Mouse (Mus musculus): ENCODE data around the gene Hist1h2ad. TPM values are rescaled to one million over a fixed set of nuclear protein-coding genes. Genes with fewer than 3 reads are reported as not detected.
"Not testable (repeated sequence)": the region's sequence is repeated elsewhere in the genome, so short reads cannot be mapped to it uniquely, and the experiment has no call there.

Gene Hist1h2ad
- total RNA-seq, 2 experiments from 2014 or later: 51.6 to 79.2 TPM

GRCm38 (mm10) chr13:23583387-23584068 is 9.3 kb downstream of the Hist1h2ad start:
- no peak for DNase-seq (ENCODE audit: low spot score in 2 of 2)

- DNase-seq (ENCODE audit: low spot score in 2 of 2): no peak
These were observed 10.2 kb downstream of the Hist1h2ad start for GRCm38 (mm10) chr13:23584331-23584730.

GRCm38 (mm10) chr13:23585029-23585441 is 10.9 kb downstream of the Hist1h2ad start:
- DNase-seq (ENCODE audit: low spot score in 2 of 2): peak in 1 of 2 experiments; percentile 73

- DNase-seq (ENCODE audit: low spot score in 2 of 2): peak in 1 of 2 experiments; percentile 51
These were observed 11.4 kb downstream of the Hist1h2ad start for GRCm38 (mm10) chr13:23585442-23586098.

- DNase-seq (ENCODE audit: low spot score in 2 of 2): no peak
These were observed 12.1 kb downstream of the Hist1h2ad start for GRCm38 (mm10) chr13:23586099-23586939.

- DNase-seq (ENCODE audit: low spot score in 2 of 2): no peak
These were observed 12.7 kb downstream of the Hist1h2ad start for GRCm38 (mm10) chr13:23586940-23587225.

DNA sequence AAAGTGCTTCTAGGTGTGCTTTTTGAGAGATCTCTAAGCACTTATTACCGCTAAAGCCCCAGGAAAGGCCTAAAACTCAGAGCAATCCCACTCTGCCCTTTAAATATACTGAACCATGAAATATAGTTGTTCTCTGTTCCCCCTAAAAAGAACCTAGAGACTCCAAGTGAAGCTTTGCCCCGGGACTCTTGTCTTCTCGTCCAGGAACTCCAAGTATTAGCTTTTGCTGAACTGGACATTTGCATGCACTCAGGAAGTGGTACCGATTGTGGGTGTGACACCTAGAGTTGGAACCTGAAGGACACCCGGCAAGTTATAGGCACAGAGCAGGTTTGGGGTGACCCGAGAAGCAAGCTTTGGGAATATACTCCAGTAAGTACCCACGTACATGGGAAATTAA is 17.0 kb downstream of the Hist1h2ad start:
- DNase-seq (ENCODE audit: low spot score in 2 of 2): no peak

DNA sequence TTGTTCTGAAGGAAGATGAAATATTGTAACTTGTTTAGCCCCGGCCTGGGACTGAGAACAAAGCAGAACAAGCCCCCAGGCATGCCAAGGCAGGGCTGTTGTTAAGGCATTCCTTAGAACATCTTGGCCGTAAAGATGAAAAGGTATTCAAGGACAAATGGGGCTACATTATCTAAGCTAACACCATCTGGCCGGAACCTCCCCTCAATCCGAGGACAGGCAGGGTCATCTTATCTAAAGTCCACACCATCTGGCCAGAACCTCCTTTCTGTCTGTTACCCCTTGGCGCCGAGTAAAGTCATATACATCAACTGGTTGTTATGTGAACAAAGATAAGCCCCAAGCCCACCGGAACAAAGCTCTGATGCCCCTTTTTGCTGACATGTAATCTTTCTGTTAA is 17.7 kb downstream of the Hist1h2ad start:
- not testable (repeated sequence) for DNase-seq (ENCODE audit: low spot score in 2 of 2)

DNA sequence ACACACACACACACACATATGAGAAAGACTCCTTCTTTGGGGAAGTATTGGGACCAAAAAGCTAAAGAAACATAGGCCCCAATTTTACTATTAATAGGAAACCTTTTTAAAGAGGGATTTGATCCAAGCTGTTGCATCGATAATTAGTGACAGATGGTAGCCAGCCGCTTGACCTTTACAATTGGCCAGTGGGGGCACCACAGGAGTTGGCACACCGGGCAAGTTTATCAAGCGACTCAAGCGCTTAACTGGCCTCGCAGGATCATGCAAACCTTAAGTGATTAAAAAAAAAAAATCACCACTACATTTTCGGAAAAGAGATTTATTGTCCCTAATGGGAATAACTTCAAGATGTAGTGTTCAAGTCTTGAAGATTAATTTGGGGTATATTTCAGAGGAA is 18.4 kb downstream of the Hist1h2ad start:
- DNase-seq (ENCODE audit: low spot score in 2 of 2): no peak

GRCm38 (mm10) chr13:23593051-23593770 is 19.0 kb downstream of the Hist1h2ad start:
- no peak for DNase-seq (ENCODE audit: low spot score in 2 of 2)

- no peak for DNase-seq (ENCODE audit: low spot score in 2 of 2)
These were observed 21.0 kb downstream of the Hist1h2ad start for GRCm38 (mm10) chr13:23595185-23595584.

- no peak for DNase-seq (ENCODE audit: low spot score in 2 of 2)
These were observed 21.6 kb downstream of the Hist1h2ad start for GRCm38 (mm10) chr13:23595622-23596372.

DNA sequence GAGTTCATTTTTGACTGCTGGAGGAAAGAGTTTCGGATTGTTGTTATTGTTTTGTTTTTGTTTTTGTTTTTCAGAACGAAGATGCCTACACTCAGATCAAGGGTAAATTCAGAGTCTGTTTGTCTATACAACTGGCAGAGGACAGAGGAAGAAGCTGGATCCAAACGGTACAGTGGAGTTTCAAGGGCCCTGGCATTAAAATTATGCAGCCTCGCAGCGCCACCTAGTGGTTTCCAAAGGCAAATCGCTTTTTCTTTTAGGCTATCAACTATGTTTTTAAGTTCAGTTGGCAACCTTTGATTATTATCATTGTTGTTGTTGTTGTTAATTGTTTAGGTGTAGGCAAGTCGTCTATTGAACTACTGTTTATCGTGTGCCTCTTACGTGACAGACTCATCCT is 23.8 kb downstream of the Hist1h2ad start:
- DNase-seq (ENCODE audit: low spot score in 2 of 2): peak; percentile 48 to 78

DNA sequence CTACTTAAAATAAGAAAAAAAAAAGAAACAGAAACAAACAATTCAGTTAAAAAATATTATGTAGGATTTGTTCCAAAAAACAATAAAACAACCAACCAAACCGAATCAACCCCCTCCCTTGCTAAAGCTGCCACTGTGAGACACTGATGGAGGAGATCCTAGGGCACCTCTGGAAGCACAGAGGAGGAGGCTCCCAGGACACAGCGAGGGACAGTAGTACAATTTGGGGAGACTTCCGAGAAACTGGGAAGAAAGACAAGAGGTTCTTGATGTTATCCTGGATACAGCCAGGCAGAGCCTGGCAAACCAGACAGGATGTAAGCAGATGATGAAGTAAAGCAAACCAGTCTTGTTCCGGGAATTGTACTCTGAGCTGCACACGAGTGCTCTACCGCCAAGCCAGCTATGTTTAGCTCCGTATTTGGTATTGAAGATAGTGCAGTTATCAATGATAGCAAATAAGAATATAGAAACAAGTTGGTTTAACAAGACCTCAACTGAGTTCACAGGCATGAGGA is 29.1 kb downstream of the Hist1h2ad start:
- DNase-seq (ENCODE audit: low spot score in 2 of 2): no peak

- DNase-seq (ENCODE audit: low spot score in 2 of 2): no peak
These were observed 30.3 kb downstream of the Hist1h2ad start for GRCm38 (mm10) chr13:23604452-23604851.

GRCm38 (mm10) chr13:23605052-23605451 is 30.9 kb downstream of the Hist1h2ad start:
- DNase-seq (ENCODE audit: low spot score in 2 of 2): no peak

DNA sequence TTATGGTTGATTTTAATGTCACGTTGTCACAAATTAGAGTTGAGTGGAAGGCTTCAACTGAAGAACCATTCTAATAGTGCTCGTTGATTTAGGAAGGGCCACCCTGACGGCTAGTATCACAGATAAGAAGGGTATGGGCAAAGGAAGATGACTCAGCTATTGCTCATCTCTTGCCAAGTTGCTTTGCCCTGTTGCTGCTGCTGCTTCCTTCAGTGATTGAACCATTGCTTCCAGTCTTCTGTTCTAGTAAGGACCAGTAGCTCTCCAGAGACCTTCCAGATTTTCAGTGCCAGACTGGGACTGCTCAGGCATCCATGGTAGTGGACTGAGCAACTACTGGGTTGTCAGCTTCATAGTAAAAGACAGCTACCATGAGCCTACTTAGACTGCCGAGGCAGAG is 35.0 kb downstream of the Hist1h2ad start:
- DNase-seq (ENCODE audit: low spot score in 2 of 2): no peak

- no peak for DNase-seq (ENCODE audit: low spot score in 2 of 2)
These were observed 35.7 kb downstream of the Hist1h2ad start for GRCm38 (mm10) chr13:23609844-23610243.

- DNase-seq (ENCODE audit: low spot score in 2 of 2): no peak
These were observed 36.2 kb downstream of the Hist1h2ad start for GRCm38 (mm10) chr13:23610393-23610792.

GRCm38 (mm10) chr13:23611638-23612037 is 37.5 kb downstream of the Hist1h2ad start:
- no peak for DNase-seq (ENCODE audit: low spot score in 2 of 2)
